Mouse (Mus musculus) erythroblast, embryonic 14.5 days (primary cell): ENCODE measurements around the gene Pak2. TPM values are rescaled to one million over a fixed set of nuclear protein-coding genes. Genes with fewer than 3 reads are reported as not detected.

Experiments used
- H3K27me3 ChIP-seq: 2 replicates; pipeline ENCODE4 v1.6.1; 2012; ENCODE audit warnings: inconsistent platforms; ENCODE audit not compliant: control insufficient read depth
- H3K36me3 ChIP-seq: 2 replicates; pipeline ENCODE4 v1.6.1; 2012; ENCODE audit warnings: mild to moderate bottlenecking, inconsistent platforms; ENCODE audit not compliant: control insufficient read depth
- H3K4me1 ChIP-seq: 2 replicates; pipeline ENCODE4 v1.6.1; 2012; ENCODE audit warnings: inconsistent platforms; ENCODE audit not compliant: control insufficient read depth
- H3K4me3 ChIP-seq: replicated peaks from 2 replicates; pipeline ENCODE3; 2012; ENCODE audit warnings: moderate library complexity, mild to moderate bottlenecking, inconsistent platforms
- H3K9me3 ChIP-seq: 2 replicates; pipeline ENCODE4 v1.6.1; 2012; ENCODE audit warnings: low read length, inconsistent platforms, mixed read lengths; ENCODE audit not compliant: control insufficient read depth
- GATA1 ChIP-seq: IDR thresholded peaks from 2 replicates; pipeline ENCODE4 v1.6.1; 2012; ENCODE audit warnings: low read length, inconsistent platforms, mixed read lengths
- TAL1 ChIP-seq: IDR thresholded peaks from 3 replicates; pipeline ENCODE4 v1.6.1; 2012; ENCODE audit warnings: low read length, inconsistent platforms, mixed read lengths
- polyA plus RNA-seq: library from polyadenylated mRNA; stranded (reverse); fragments of >175 nt; gene quantifications from 2 replicates; pipeline ENCODE4 v1.2.3, GENCODE M21; 2012

Pak2 gene
- polyA plus RNA-seq, 1 experiment: 0.52 TPM

- no peaks in the 10 kb centered on the region for H3K27me3 ChIP-seq
- no peak for TF ChIP-seq TAL1
- no peak for TF ChIP-seq GATA1
- peaks cover 35% of the 10 kb centered on the region for H3K36me3 ChIP-seq
- no peak overlapping the region for H3K4me3 ChIP-seq
- no peaks in the 10 kb centered on the region for H3K9me3 ChIP-seq
- no peaks in the 10 kb centered on the region for H3K4me1 ChIP-seq
Observed at GRCm38 (mm10) chr16:31992039-31992438, 87.1 kb downstream of the Pak2 start.

GRCm38 (mm10) chr16:31980946-31981345 is 98.2 kb downstream of the Pak2 start:
- TF ChIP-seq TAL1 (no peak), GATA1 (no peak)
- Histone ChIP-seq H3K4me3 (no peak overlapping the region), H3K9me3 (no peaks in the 10 kb centered on the region), H3K36me3 (peaks cover 31% of the 10 kb centered on the region), H3K27me3 (no peaks in the 10 kb centered on the region), H3K4me1 (no peaks in the 10 kb centered on the region)

GRCm38 (mm10) chr16:31979501-31979900 is 99.6 kb downstream of the Pak2 start:
- Histone ChIP-seq H3K4me3 (no peak overlapping the region), H3K4me1 (no peaks in the 10 kb centered on the region), H3K9me3 (no peaks in the 10 kb centered on the region), H3K36me3 (peaks cover 31% of the 10 kb centered on the region), H3K27me3 (no peaks in the 10 kb centered on the region)
- TF ChIP-seq GATA1: no peak

- TF ChIP-seq GATA1: no peak
- no peak for TF ChIP-seq TAL1
- no peak overlapping the region for H3K4me3 ChIP-seq
- H3K4me1 ChIP-seq: no peaks in the 10 kb centered on the region
- H3K27me3 ChIP-seq: no peaks in the 10 kb centered on the region
- H3K9me3 ChIP-seq: no peaks in the 10 kb centered on the region
- peaks cover 45% of the 10 kb centered on the region for H3K36me3 ChIP-seq
Observed at GRCm38 (mm10) chr16:31975258-31975657, 103.9 kb downstream of the Pak2 start.

Other genes with a start within 250 kb of the Pak2 start
- 0.01 TPM in 1 of 2 replicates, not detected in the other for gene Meltf, start 200.5 kb downstream of the Pak2 start, polyA plus RNA-seq
- 0.02 TPM in 1 of 2 replicates, not detected in the other for gene Pigz, start 145.5 kb downstream of the Pak2 start, polyA plus RNA-seq
- gene 0610012G03Rik, start 130.8 kb downstream of the Pak2 start, polyA plus RNA-seq: 5.5 and 5.9 TPM in 2 replicates
- gene Ncbp2, start 130.8 kb downstream of the Pak2 start, polyA plus RNA-seq: 5.8 and 7.7 TPM in 2 replicates
- 0.06 and 0.07 TPM in 2 replicates for gene Senp5, start 76.1 kb downstream of the Pak2 start, polyA plus RNA-seq
- gene Pigx, start 20.4 kb upstream of the Pak2 start, polyA plus RNA-seq: 0.18 and 0.22 TPM in 2 replicates
- gene Cep19, start 20.5 kb upstream of the Pak2 start, polyA plus RNA-seq: 0.02 and 0.11 TPM in 2 replicates
- gene Nrros, start 86.3 kb upstream of the Pak2 start, polyA plus RNA-seq: 0.17 and 0.60 TPM in 2 replicates
- not detected in 2 replicates for gene Bex6, start 100.5 kb upstream of the Pak2 start, polyA plus RNA-seq
- gene Fbxo45, start 167.8 kb upstream of the Pak2 start, polyA plus RNA-seq: 0.35 and 0.37 TPM in 2 replicates
- gene Wdr53, start 167.9 kb upstream of the Pak2 start, polyA plus RNA-seq: 1.6 and 2.4 TPM in 2 replicates
- not detected in 2 replicates for gene Smco1, start 192.1 kb upstream of the Pak2 start, polyA plus RNA-seq
- 0.71 and 0.79 TPM in 2 replicates for gene Rnf168, start 198.1 kb upstream of the Pak2 start, polyA plus RNA-seq